Mouse (Mus musculus): ENCODE results near the gene Ankrd11. TPM values are rescaled to one million over a fixed set of nuclear protein-coding genes. Genes with fewer than 3 reads are reported as not detected.
A peak's percentile ranks its signal among the peaks of the same experiment; 100 is the strongest.

Gene Ankrd11
- polyA plus RNA-seq, 1 experiment: 77.7 TPM

DNA sequence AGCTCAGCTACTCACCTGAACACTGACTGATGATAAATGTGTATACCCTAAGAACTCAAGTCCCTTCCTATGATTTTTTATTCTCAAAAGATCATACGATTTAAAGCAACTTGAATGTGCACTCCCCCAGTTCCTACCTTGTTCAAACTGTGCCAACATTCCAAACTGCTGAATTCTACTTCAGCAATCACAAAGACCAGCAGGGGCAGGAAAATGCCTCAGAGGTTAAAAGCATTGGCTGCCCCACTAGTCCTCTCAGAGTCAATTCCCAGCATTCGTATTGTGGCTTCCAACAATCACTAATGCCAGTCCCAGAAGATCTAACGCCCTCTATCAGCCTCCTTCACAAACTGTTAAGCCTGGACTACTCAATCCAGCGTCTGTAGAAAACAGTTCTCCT is 44.1 kb downstream of the Ankrd11 start:
- no peak overlapping the region for H3K4me3 ChIP-seq (ENCODE audit: extremely low read depth, insufficient read depth, insufficient read length)
- 73% methylated on average over 4 of the region's 4 CpGs for WGBS
- H3K4me1 ChIP-seq (ENCODE audit: control insufficient read depth, insufficient read depth, insufficient read length): peaks cover 33% of the 10 kb centered on the region
- H3K27ac ChIP-seq (ENCODE audit: insufficient read depth, low read length): no peak overlapping the region
- no peaks in the 10 kb centered on the region for H3K36me3 ChIP-seq (ENCODE audit: control insufficient read depth, insufficient read depth, low read length)
- no peak for TF ChIP-seq POLR2A (IDR thresholded peaks at IDR 0.05; ENCODE audit: low read depth, low read length)
- no peaks in the 10 kb centered on the region for H3K27me3 ChIP-seq (ENCODE audit: control insufficient read depth, insufficient read depth, low read length)
- no peak for DNase-seq (ENCODE audit: low read depth in 1 of 2, low spot score in 2 of 2)

DNA sequence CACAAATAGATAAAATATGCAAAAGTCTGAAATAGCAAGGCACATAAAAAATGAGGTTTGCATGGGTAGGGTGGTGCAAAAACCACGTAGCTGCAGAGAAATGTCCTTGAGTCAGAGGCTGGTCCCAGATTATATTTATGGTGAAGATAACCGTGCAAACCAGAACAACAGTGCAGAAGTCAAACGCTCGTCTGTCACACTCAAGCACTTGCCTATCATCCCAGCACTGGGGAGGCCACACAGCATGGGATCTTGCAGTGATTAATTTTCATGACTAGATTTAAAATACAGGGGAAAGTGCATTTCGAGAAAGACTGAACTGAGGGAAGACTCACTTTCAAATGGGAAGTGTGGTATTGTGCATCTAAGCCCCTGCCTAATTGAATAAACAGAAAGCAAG is 48.3 kb downstream of the Ankrd11 start:
- 25% methylated on average over 5 of the region's 5 CpGs for WGBS
- H3K27ac ChIP-seq (ENCODE audit: insufficient read depth, low read length): no peak overlapping the region
- no peak overlapping the region for H3K4me3 ChIP-seq (ENCODE audit: extremely low read depth, insufficient read depth, insufficient read length)
- H3K36me3 ChIP-seq (ENCODE audit: control insufficient read depth, insufficient read depth, low read length): no peaks in the 10 kb centered on the region
- H3K4me1 ChIP-seq (ENCODE audit: control insufficient read depth, insufficient read depth, insufficient read length): peaks cover 41% of the 10 kb centered on the region
- DNase-seq (ENCODE audit: low read depth in 1 of 2, low spot score in 2 of 2): no peak
- H3K27me3 ChIP-seq (ENCODE audit: control insufficient read depth, insufficient read depth, low read length): no peaks in the 10 kb centered on the region
- TF ChIP-seq CTCF (IDR thresholded peaks at IDR 0.05; ENCODE audit: extremely low read depth, insufficient read depth, insufficient read length, insufficient replicate concordance) (no peak), POLR2A (IDR thresholded peaks at IDR 0.05; ENCODE audit: low read depth, low read length) (no peak)

DNA sequence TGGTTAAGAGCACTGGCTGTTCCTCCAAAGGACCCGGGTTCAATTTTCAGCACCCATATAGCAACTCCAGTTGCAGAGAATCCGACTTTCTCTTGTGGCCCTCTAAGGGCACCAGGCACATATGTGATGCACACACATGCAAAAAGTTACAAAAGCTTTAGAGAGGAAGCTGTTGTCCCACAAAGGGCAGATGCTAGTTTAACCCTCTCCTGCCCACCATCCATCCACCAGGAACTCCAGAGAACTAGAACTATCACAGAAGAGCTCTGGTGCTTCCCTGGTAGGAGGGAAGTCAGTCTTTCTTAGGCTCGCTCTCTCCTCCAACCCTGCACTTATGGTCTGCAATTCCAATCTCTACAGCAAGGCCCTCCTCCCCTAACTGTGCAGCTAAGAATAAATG is 49.0 kb downstream of the Ankrd11 start:
- no peak overlapping the region for H3K4me3 ChIP-seq (ENCODE audit: extremely low read depth, insufficient read depth, insufficient read length)
- WGBS: 49% methylated on average over 3 of the region's 3 CpGs
- peaks cover 41% of the 10 kb centered on the region for H3K4me1 ChIP-seq (ENCODE audit: control insufficient read depth, insufficient read depth, insufficient read length)
- TF ChIP-seq POLR2A (IDR thresholded peaks at IDR 0.05; ENCODE audit: low read depth, low read length): no peak
- TF ChIP-seq CTCF (IDR thresholded peaks at IDR 0.05; ENCODE audit: extremely low read depth, insufficient read depth, insufficient read length, insufficient replicate concordance): no peak
- H3K27ac ChIP-seq (ENCODE audit: insufficient read depth, low read length): no peak overlapping the region
- no peaks in the 10 kb centered on the region for H3K27me3 ChIP-seq (ENCODE audit: control insufficient read depth, insufficient read depth, low read length)
- no peak for DNase-seq (ENCODE audit: low read depth in 1 of 2, low spot score in 2 of 2)
- H3K36me3 ChIP-seq (ENCODE audit: control insufficient read depth, insufficient read depth, low read length): no peaks in the 10 kb centered on the region

DNA sequence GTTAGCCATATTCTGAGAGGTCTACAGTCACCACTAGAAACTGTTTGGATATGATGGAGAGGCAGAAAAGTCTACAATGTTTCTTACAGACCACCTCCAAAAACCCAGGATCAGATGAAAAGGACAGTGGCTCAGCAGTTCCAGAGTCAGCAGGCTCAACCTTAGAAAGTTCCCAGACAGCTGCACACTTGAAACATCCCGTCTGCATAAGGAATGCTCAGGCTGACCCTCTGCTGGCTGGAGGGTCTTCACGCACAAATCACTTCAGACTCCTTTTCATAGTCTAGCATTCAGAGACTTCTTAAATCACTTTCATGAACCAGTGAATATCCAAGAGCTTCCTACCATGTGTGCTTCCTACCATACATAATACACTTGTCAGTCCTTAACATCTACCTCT is 49.8 kb downstream of the Ankrd11 start:
- no peak overlapping the region for H3K4me3 ChIP-seq (ENCODE audit: extremely low read depth, insufficient read depth, insufficient read length)
- 86% methylated on average over 2 of the region's 2 CpGs for WGBS
- no peak for TF ChIP-seq POLR2A (IDR thresholded peaks at IDR 0.05; ENCODE audit: low read depth, low read length)
- no peak for TF ChIP-seq CTCF (IDR thresholded peaks at IDR 0.05; ENCODE audit: extremely low read depth, insufficient read depth, insufficient read length, insufficient replicate concordance)
- H3K36me3 ChIP-seq (ENCODE audit: control insufficient read depth, insufficient read depth, low read length): no peaks in the 10 kb centered on the region
- H3K27ac ChIP-seq (ENCODE audit: insufficient read depth, low read length): no peak overlapping the region
- H3K27me3 ChIP-seq (ENCODE audit: control insufficient read depth, insufficient read depth, low read length): no peaks in the 10 kb centered on the region
- H3K4me1 ChIP-seq (ENCODE audit: control insufficient read depth, insufficient read depth, insufficient read length): peaks cover 39% of the 10 kb centered on the region
- no peak for DNase-seq (ENCODE audit: low read depth in 1 of 2, low spot score in 2 of 2)

DNA sequence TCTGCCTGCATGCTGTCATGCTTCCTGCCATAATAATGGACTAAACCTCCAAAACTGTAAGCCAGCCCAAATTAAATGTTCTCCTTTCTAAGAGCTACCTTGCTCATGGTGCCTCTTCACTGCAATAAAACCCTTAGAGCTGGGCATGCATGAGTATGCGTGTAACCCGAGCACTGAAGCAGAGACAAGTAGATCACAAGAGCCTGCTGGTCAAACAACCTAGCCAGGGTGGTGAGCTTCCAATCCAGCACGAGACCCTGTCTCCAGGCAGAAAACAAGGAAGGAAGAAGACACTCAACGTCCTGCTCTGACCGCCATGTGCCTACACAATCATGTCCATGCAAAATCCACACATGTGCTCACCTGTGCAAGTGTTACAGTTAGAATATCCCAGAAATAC is 50.7 kb downstream of the Ankrd11 start:
- Histone ChIP-seq H3K4me3 (ENCODE audit: extremely low read depth, insufficient read depth, insufficient read length) (no peak overlapping the region), H3K27ac (ENCODE audit: insufficient read depth, low read length) (no peak overlapping the region)
- DNase-seq (ENCODE audit: low read depth in 1 of 2, low spot score in 2 of 2): no peak

DNA sequence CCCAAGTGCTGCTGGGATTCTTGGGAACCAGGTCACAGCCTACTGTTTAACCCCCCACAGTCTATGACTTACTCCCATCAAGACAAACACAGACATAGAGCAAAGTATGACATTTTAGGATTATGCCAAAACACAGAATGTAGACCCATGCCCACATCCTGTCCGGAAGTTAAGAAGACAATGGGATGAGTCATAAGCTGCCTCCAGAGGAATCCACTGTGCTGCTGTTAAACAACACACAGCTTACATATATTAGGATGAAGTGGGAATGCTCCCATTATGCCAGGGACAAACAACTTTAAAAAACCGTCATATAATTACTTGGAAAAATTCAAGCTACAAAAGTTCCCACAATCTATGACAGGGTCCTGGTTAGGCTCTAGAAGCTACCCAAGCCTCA is 52.1 kb downstream of the Ankrd11 start:
- Histone ChIP-seq H3K36me3 (ENCODE audit: control insufficient read depth, insufficient read depth, low read length) (no peaks in the 10 kb centered on the region), H3K27me3 (ENCODE audit: control insufficient read depth, insufficient read depth, low read length) (no peaks in the 10 kb centered on the region), H3K4me1 (ENCODE audit: control insufficient read depth, insufficient read depth, insufficient read length) (peaks cover 52% of the 10 kb centered on the region), H3K4me3 (ENCODE audit: extremely low read depth, insufficient read depth, insufficient read length) (no peak overlapping the region), H3K27ac (ENCODE audit: insufficient read depth, low read length) (peak overlapping the region; percentile 20; the same call in 1 of the 2 replicates)
- TF ChIP-seq CTCF (IDR thresholded peaks at IDR 0.05; ENCODE audit: extremely low read depth, insufficient read depth, insufficient read length, insufficient replicate concordance): no peak
- no peak for TF ChIP-seq POLR2A (IDR thresholded peaks at IDR 0.05; ENCODE audit: low read depth, low read length)
- no peak for DNase-seq (ENCODE audit: low read depth in 1 of 2, low spot score in 2 of 2)
- 73% methylated on average over 2 of the region's 2 CpGs for WGBS

More for the DNA sequence above, 50.7 kb downstream of the Ankrd11 start:
- Histone ChIP-seq H3K36me3 (ENCODE audit: control insufficient read depth, insufficient read depth, low read length) (no peaks in the 10 kb centered on the region), H3K27me3 (ENCODE audit: control insufficient read depth, insufficient read depth, low read length) (no peaks in the 10 kb centered on the region), H3K4me1 (ENCODE audit: control insufficient read depth, insufficient read depth, insufficient read length) (peaks cover 40% of the 10 kb centered on the region)
- 82% methylated on average over 5 of the region's 5 CpGs for WGBS
- TF ChIP-seq CTCF (IDR thresholded peaks at IDR 0.05; ENCODE audit: extremely low read depth, insufficient read depth, insufficient read length, insufficient replicate concordance) (no peak), POLR2A (IDR thresholded peaks at IDR 0.05; ENCODE audit: low read depth, low read length) (no peak)

DNA sequence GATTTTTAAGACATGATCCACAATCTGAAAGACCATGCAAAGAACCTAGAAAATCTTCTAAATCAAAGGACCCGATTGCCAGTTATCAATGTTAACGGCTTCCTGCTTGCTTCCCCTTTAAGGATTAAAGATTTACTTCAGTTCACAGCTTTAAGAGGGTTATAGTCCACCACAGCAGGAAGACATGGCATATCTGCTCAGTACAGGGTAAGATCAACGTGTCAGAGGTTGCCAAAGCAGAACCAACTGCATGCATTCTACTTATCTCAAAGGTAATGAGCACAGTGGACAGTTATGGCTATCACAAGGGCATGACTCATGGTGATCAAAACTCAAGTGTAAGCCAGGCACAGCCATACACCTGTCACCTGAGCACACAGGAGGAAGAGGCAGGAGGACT is 53.1 kb downstream of the Ankrd11 start:
- Histone ChIP-seq H3K4me3 (ENCODE audit: extremely low read depth, insufficient read depth, insufficient read length) (no peak overlapping the region), H3K27me3 (ENCODE audit: control insufficient read depth, insufficient read depth, low read length) (no peaks in the 10 kb centered on the region), H3K4me1 (ENCODE audit: control insufficient read depth, insufficient read depth, insufficient read length) (peaks cover 51% of the 10 kb centered on the region), H3K27ac (ENCODE audit: insufficient read depth, low read length) (peak overlapping the region; percentile 23; the same call in 1 of the 2 replicates), H3K36me3 (ENCODE audit: control insufficient read depth, insufficient read depth, low read length) (no peaks in the 10 kb centered on the region)
- no peak for TF ChIP-seq POLR2A (IDR thresholded peaks at IDR 0.05; ENCODE audit: low read depth, low read length)
- no peak for TF ChIP-seq CTCF (IDR thresholded peaks at IDR 0.05; ENCODE audit: extremely low read depth, insufficient read depth, insufficient read length, insufficient replicate concordance)
- no peak for DNase-seq (ENCODE audit: low read depth in 1 of 2, low spot score in 2 of 2)
- 15% methylated on average over 3 of the region's 3 CpGs for WGBS

Data from spleen, adult 2 months (tissue).